Mouse (Mus musculus) brain, embryonic 18.5 days (tissue): ENCODE results near the gene Brd2.
"Not testable (repeated sequence)": the region's sequence is repeated elsewhere in the genome, so short reads cannot be mapped to it uniquely, and the experiment has no call there.

Experiments used
- DNase-seq: peaks from one replicate; pipeline ENCODE4 v3.0.0-alpha.2; 2012; ENCODE audit warnings: low read depth, low spot score

The Brd2 gene

DNA sequence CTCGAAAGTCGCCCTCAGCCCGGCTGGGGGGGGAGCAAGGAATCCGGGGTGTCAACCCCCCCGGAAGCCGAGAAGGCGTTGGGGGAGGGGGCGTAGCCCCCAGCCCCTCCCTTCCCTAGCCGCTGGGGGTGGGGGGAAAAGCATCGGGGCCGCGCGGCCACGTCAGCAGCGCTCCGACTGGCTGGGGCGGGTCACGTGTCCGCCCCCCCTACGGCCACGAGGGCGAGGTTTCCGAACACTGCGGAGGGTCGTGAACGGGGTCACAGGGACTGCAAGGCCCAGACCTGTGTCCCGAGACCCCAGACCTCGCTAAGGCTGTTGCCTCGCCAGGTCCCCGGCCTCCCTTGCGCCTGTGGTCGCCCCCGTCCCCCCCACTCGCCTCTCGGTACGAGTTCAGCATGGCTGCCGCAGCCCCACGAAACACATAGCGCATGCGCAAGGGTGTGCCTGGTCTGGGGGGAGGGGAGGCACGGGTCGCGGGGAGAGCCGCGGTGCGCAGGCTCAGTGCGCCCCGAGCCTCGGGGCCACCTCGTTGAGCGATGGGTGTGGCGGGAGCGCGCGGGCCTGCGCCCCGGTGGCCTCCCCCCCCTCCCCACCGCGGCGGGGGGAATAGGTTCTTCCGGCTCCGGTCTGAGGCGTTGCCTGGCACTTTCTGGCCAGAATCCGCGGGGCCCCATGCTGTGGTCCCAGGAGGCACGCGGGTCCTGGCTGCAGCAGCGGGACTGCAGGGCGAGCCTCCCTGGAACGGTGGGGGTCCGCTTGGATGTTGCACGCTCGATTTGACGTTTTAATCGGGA, at the start of gene Brd2:
Brd2 (minus strand) TSS at position 447 of the 797 bp plus-strand sequence.
- peak; percentile 93 for DNase-seq

GRCm38 (mm10) chr17:34170877-34171498, 48.6 kb upstream of the Brd2 start:
- peak; percentile 39 for DNase-seq

DNA sequence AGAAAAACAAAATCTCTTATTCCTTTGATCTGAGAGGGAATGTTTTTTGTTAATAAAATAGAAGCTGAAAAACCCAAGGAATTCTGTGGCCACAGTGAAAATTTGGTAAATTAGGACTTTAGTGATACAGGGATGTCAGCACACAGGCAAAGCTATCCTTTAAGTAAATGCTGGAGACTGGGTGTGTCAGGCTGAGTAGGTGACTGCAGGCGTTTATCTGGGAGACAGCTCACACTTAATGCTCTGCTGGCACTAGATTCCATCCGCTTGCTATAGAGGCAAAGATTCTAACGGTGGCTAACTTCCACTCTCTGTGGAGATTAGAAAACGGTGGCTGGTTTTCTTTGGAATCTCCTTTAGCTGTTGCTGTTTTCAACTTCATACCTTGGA, 48.0 kb upstream of the Brd2 start:
- no peak for DNase-seq

DNA sequence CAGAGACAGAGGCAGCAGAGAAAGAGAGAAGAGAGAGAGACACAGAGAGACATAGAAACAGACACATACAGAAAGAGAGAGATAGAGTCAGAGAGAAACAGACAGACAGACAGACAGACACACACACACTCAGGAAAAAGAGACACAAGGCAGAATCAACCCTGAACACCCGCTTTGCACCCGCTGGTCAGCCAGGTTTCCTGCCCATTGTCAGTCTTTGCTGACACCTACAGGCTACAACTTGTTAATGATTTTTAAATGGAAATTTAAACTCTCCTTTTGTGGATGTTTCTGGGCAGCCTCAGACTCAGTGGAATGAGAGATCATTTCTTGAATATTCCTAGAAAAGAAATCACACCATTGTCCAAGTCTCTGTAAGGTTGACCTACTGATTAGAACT, 46.8 kb upstream of the Brd2 start:
- no peak for DNase-seq

- no peak for DNase-seq
Observed at GRCm38 (mm10) chr17:34165033-34165730, 42.7 kb upstream of the Brd2 start.

DNA sequence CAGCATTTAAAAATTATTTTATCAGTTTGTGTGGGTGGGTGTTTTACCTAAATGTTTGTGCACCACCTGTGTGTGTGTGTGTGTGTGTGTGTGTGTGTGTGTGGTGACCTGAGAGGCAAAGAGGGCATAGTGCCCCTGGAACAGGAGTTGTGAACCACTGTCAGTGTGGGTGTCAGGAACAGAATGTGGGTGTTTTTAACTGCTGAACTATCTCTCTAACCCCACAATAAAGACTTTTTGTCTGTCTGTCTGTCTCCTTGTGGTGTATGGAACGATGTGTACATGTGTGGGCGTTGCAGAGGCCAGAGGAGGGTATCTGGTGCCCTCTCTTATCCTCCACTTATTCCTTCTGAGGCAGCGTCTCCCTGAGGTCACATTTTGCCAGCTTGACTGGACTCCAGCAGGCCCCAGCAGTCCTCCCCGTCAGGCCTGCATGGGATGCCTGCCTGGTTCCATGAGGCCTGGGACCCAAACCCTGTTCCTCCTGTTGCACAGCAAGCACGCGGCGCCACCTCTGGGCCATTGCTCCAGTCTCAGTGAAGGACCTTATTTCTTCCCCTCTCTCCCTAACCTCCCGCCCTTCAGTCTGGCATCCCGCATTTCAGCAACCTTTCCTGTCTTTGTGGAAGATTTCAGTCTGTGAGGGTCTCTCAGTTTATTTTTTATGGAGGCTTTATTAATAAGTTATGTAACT, 41.9 kb upstream of the Brd2 start:
- no peak for DNase-seq

DNA sequence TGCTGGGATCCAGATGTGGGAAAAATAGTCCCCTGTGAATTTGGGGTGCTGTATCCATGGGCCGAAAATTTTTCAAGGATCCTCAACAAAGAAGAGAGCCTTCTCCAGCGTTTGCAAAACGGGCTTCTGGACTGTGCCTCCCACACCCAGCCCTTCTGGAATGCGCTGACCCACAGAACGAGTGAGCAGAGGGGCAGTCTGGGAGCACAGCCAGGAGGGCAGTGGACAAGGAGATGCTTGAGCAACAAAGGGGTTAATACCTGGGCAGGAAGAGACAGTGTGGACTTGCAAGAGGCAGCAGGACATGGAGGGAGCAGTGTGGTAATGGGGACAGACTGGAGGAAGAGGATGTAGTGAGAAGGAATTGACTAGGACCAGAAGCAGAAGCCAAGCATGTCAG, 33.1 kb upstream of the Brd2 start:
- DNase-seq = no peak

DNA sequence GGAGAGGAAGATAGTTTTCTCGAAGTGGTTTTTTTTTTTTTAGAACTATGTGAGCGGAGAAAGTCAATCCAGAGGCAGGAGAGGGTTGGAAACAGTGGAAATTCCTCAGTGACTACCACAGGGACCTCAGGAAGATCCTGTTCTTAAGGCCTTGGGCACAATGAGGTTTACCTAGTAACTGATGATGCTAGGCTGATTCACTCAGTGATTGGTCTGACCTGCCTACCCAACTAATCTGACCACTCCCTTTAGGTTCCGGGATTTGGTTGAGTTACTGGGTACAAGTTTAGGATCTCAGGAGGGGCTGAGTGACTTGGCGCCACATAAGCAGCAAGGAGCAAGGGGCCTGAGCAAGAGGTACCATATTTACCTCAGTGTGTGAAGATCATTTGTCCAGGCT, 30.5 kb upstream of the Brd2 start, which contains the start of gene H2-DMb1:
H2-DMb1 (plus strand) TSS at position 150 of the 400 bp plus-strand sequence.
- no peak for DNase-seq

DNA sequence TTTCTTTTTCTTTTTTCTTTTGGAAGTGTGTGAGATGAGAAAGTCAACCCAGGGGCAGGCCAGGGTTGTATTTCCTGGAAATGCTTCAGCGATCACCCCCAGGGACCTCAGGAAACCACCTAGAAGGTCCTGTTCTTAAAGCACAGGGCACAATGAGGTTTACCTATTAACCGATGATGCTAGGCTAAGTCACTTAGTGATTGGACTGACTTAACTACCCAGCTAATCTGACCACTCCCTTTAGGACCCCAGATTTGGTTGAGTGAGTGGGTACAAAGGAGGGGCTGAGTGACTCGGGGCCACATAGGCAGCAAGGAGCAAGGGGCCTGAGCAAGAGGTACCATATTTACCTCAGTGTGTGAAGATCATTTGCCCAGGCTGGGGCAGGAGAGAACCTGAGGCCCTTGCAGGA, 22.5 kb upstream of the Brd2 start:
- no peak for DNase-seq

- DNase-seq = not testable (repeated sequence)
Observed at GRCm38 (mm10) chr17:34144221-34144620, 21.8 kb upstream of the Brd2 start.

- no peak for DNase-seq
Observed at GRCm38 (mm10) chr17:34143461-34143860, 21.0 kb upstream of the Brd2 start.

- no peak for DNase-seq
Observed at GRCm38 (mm10) chr17:34143033-34143432, 20.6 kb upstream of the Brd2 start, which contains the start of gene H2-DMb2. H2-DMb2 (plus strand) TSS chr17:34143307.

GRCm38 (mm10) chr17:34142456-34143010, 20.1 kb upstream of the Brd2 start:
- no peak for DNase-seq

DNA sequence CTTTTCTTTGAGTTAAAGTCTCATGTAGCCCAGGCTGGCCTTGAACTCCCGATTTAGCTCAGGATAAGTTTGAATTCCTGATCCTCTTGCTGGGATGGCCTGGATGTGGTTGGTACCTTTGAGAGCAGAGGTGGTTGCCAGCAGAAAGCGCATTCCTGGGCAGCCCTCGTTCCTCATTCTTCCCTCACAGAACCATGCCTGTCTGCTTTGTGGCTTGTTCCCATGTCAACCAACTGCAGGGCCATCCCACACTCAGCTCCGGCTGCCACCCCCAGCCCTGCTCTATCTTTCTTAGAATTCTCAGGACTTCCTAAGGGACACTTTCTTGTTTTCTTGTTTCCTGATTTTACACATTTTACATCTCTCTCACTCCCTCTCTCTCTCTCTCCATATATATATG, 19.0 kb upstream of the Brd2 start:
- no peak for DNase-seq

DNA sequence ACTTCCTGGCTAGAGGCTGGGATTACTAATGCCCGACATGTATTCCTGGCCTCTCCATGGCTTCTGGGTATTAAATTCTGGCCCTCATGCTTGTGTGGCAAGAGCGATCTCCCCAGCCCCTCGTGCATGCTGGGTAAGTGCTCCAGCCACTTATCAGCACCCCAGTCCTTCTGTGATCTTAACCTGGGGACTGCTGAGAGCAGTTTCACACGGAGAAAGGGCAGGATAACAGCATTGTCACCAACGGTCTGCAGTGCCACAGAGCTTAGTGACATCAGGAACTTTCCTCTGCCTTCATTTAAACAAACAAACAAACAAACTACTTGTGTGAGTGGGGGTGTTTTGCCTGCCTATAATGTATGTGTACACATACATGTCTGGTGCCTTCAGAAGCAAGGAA, 17.8 kb upstream of the Brd2 start:
- no peak for DNase-seq

GRCm38 (mm10) chr17:34139416-34139815, 17.0 kb upstream of the Brd2 start:
- DNase-seq = no peak

GRCm38 (mm10) chr17:34138655-34139054, 16.2 kb upstream of the Brd2 start:
- DNase-seq = no peak

DNA sequence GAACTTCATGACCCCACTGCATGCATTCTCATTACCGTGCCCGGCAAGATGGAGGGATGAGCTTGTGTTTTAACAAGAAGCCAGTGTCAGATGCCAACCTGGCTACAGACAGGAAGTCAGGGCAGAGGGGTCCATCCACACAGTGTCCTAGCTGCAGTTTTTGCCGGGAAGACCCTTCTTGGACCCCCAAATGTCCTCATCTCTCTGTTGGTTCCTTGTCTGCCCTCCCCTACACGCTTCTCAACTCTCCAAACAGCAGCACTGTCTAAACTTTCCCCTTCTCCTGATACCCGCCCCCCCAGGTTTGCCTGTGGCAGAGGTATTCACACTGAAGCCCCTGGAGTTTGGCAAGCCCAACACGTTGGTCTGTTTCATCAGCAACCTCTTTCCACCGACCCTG, 15.2 kb upstream of the Brd2 start:
- no peak for DNase-seq

DNA sequence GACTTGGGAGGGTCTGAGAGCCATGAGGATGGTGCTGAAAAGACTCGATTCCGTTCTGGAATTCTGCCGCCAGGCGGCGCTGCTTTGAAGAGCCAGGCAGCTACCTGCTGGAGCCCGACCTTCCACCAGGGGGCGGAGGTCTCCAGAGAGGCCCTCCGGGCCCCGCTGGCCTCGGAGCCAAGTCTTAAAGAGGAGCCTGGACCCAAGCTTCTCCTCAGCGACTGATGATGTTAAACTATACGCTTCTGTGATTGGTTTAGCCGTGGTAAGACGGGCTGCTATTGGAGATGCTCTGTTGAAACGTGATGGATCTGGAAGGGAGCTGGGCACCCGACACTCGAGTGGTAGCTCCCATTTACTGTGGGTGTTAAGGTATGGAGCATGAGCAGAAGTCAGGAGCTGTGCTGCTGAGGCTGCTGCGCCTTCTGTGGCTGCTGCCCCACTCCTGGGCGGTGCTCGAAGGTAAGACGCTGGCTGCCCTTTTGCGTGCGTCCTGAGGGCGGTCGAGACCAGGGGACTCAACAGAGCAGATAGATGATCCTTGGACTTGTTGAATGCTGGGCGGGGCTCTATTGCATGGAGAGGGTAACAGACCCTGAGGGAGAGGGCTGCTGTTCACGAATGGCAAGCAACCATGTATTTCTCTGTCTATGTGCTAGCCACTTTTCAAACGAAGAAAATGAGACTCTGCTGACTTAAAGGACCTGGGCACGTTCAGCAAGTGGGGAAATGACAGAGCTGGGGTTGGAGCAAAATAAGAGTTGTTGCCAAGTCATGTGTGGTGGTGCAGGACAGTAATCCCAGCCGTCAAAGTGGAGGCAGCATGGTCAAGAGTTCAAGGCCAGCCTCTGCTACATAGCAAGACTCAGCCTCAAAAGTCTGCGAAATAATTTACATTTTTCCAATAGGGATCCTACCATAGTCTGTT, 13.1 kb upstream of the Brd2 start:
- DNase-seq = peak; percentile 94

- no peak for DNase-seq
Observed at GRCm38 (mm10) chr17:34134451-34134850, 12.0 kb upstream of the Brd2 start.
